Mouse (Mus musculus) kidney, postnatal 10 days (tissue): ENCODE data around the gene Muc5b.

Experiments used
- DNase-seq: peaks from one replicate; pipeline ENCODE4 v3.0.0; 2021; ENCODE audit warnings: mixed read lengths

The Muc5b gene

GRCm38 (mm10) chr7:141908591-141908990 is 69.7 kb downstream of the Muc5b start:
- no peak for DNase-seq

GRCm38 (mm10) chr7:141911305-141911704 is 72.4 kb downstream of the Muc5b start:
- no peak for DNase-seq

- DNase-seq = no peak
These were observed 79.5 kb downstream of the Muc5b start, which contains the start of gene Tollip for GRCm38 (mm10) chr7:141918407-141918806. Tollip (minus strand) TSS chr7:141918507.
